Mouse (Mus musculus): ENCODE data around the gene Rapgef4.

DNA sequence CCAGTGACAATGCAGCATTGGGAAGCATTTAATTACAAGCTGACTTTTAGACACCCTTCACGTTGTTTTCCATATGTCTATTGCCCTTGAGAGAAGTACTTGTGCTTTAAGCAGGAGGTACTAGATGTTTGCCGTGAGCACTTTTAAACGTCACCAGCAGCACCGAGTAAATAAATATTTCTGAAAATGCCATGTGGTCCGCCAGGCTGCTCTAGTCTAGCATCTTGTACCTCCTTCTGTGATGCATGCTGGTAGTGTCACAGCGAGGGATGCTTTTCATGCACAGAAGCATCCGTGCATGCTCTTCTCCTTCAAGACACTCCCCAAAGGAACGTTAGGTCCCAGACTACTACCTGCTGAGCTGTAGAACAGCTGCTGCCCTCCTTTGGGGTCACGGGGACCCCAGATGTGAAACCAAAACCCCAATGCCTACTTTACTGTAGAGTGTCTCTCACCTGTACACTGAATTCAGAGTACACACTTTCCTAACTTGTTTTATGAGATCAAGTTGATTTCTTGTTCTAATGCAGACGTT, 177.7 kb downstream of the Rapgef4 start:
- TF ChIP-seq CTCF (IDR thresholded peaks at IDR 0.05; ENCODE audit: low read depth, low read length): no peak
- no peak for TF ChIP-seq POLR2A (IDR thresholded peaks at IDR 0.05; ENCODE audit: extremely low read depth, insufficient read depth, low read length)

Data from liver, adult 2 months (tissue).